Mouse (Mus musculus): ENCODE measurements around the gene 1700067K01Rik. TPM values are rescaled to one million over a fixed set of nuclear protein-coding genes. Genes with fewer than 3 reads are reported as not detected.
A peak's percentile ranks its signal among the peaks of the same experiment; 100 is the strongest.

Gene 1700067K01Rik
- 1.1 and 1.3 TPM in 2 replicates for polyA plus RNA-seq (2015; fragmentation: Nextera tagmentation; extraction: Ambion mirVana)

- Histone ChIP-seq H3K4me1 (ENCODE audit: control insufficient read depth, insufficient read depth, low read length) (peaks cover 16% of the 10 kb centered on the region), H3K4me3 (ENCODE audit: low read depth, low read length) (no peak within 1 kb of the TSS), H3K9me3 (replicated peaks; ENCODE audit: control insufficient read depth, low read length, poor library complexity, severe bottlenecking) (no peaks in the 10 kb centered on the region), H3K4me2 (ENCODE audit: low read length) (peak within 1 kb of the TSS; percentile 16; the same call in 1 of the 2 replicates), H3K36me3 (ENCODE audit: control insufficient read depth, insufficient read depth, low read length) (0 out of 2 replicates have a peak, but pooled peaks cover 3% of the 10 kb centered on the region), H3K27ac (ENCODE audit: low read length) (no peak within 1 kb of the TSS), H3K27me3 (ENCODE audit: control insufficient read depth, insufficient read depth, low read depth, low read length) (peaks cover 12% of the 10 kb centered on the region; the same call in 1 of the 2 replicates), H3K9ac (ENCODE audit: low read depth, low read length) (peak within 1 kb of the TSS; percentile 41)
- WGBS, result 20% methylated on average over 60 of the region's 61 CpGs
- ATAC-seq, result no peak
These were observed at the start of gene 1700067K01Rik for GRCm38 (mm10) chr8:84001281-84002000. 1700067K01Rik (plus strand) TSS chr8:84001502.

DNA sequence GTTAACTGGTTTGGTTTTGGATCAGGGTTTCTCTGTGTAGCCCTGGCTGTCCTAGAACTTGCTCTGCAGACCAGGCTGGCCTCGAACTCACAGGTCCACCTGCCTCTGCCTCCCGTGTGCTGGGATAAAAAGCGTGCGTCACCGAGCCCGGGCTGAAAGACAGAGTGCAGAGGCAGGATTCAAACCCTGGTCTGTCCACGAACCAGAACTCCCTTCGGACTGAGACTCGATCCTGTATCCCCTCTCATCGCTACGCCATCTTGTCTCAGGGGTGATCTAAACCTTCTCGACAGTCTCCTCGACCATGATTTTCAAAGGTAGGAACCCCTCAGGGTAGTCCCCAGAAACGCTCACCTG lies 46.6 kb upstream of the 1700067K01Rik start:
- WGBS, result under 1% methylated on average over 14 of the region's 14 CpGs
- H3K4me3 ChIP-seq (ENCODE audit: low read depth, low read length), result peak overlapping the region; percentile 46
- H3K27me3 ChIP-seq (ENCODE audit: control insufficient read depth, insufficient read depth, low read depth, low read length), result no peaks in the 10 kb centered on the region
- no peaks in the 10 kb centered on the region for H3K36me3 ChIP-seq (ENCODE audit: control insufficient read depth, insufficient read depth, low read length)
- peak overlapping the region; percentile 60 for H3K27ac ChIP-seq (ENCODE audit: low read length)
- H3K9ac ChIP-seq (ENCODE audit: low read depth, low read length), result peak overlapping the region; percentile 50
- no peak for ATAC-seq
- peaks cover 6% of the 10 kb centered on the region for H3K4me1 ChIP-seq (ENCODE audit: control insufficient read depth, insufficient read depth, low read length)
- peak overlapping the region; percentile 97 for H3K4me2 ChIP-seq (ENCODE audit: low read length)
- no peaks in the 10 kb centered on the region for H3K9me3 ChIP-seq (replicated peaks; ENCODE audit: control insufficient read depth, low read length, poor library complexity, severe bottlenecking)

DNA sequence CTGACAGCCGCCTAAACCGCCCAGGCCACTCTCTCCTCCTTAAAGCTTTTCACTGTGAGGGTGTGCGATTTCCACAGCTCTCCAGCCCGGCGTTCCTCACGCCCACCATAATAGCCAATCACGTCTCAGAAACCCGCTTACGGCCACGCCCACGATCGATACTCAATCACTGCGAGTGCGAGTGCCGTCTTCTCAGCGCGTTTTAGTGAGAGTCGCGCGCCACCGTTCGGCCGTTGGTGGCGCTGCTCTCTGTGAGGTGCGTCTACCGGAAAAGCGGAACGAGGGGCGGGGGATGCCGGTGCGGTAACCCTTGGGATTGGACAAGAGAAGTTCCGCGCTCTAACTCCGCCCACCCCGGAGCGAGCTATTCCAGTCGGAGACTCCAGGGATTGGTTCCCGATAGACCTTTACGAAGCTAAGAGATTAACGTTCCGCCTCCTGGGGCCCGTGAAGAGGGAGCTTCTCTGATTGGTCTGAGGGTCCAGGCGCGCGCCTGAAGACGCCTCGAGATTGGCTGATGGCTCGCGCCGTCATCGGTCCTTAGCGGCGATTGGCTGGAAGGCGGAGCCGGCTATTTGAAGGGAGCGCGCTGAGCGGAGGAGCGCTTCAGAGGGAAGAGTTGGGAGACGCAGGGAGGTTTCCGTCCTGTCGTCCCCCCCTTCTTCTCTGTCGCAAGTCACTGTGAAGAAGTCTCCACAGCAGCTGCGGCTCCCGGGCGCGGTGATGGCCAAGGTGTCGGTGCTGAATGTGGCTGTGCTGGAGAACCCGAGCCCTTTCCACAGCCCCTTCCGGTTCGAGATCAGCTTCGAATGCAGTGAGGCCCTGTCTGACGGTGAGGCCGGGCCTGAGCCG lies 46.0 kb upstream of the 1700067K01Rik start, which contains the start of the genes Gm10644 and Asf1b:
Gene Gm10644 (minus strand): TSS at position 100 of the 852 bp plus-strand sequence.
Gene Asf1b (plus strand): TSS at position 402 of the 852 bp plus-strand sequence.
- Histone ChIP-seq H3K36me3 (ENCODE audit: control insufficient read depth, insufficient read depth, low read length) (no peaks in the 10 kb centered on the region), H3K9me3 (replicated peaks; ENCODE audit: control insufficient read depth, low read length, poor library complexity, severe bottlenecking) (no peaks in the 10 kb centered on the region), H3K4me2 (ENCODE audit: low read length) (peak within 1 kb of the TSS; percentile 97), H3K27ac (ENCODE audit: low read length) (peak within 1 kb of the TSS; percentile 60), H3K9ac (ENCODE audit: low read depth, low read length) (peak within 1 kb of the TSS; percentile 50), H3K4me3 (ENCODE audit: low read depth, low read length) (peak within 1 kb of the TSS; percentile 46), H3K4me1 (ENCODE audit: control insufficient read depth, insufficient read depth, low read length) (peaks cover 6% of the 10 kb centered on the region), H3K27me3 (ENCODE audit: control insufficient read depth, insufficient read depth, low read depth, low read length) (no peaks in the 10 kb centered on the region)
- under 1% methylated on average over 73 of the region's 75 CpGs for WGBS
- ATAC-seq, result peak; percentile 100

DNA sequence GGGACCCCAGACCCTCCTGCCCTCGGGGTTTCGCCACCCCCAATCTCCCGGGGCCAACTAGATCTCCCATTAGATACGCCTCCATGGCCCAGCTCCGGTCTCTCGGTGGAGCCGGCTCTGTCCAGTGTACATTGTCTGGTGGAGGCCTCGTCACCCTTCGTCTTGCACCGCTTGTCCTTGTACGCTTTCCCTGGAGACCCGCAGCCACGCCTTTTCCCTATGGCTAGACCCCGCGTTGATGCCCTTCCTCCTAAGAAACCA lies 45.4 kb upstream of the 1700067K01Rik start:
- Histone ChIP-seq H3K27me3 (ENCODE audit: control insufficient read depth, insufficient read depth, low read depth, low read length) (no peaks in the 10 kb centered on the region), H3K4me2 (ENCODE audit: low read length) (peak overlapping the region; percentile 97), H3K27ac (ENCODE audit: low read length) (no peak overlapping the region), H3K36me3 (ENCODE audit: control insufficient read depth, insufficient read depth, low read length) (no peaks in the 10 kb centered on the region), H3K4me1 (ENCODE audit: control insufficient read depth, insufficient read depth, low read length) (peaks cover 6% of the 10 kb centered on the region), H3K4me3 (ENCODE audit: low read depth, low read length) (peak overlapping the region; percentile 46), H3K9me3 (replicated peaks; ENCODE audit: control insufficient read depth, low read length, poor library complexity, severe bottlenecking) (no peaks in the 10 kb centered on the region), H3K9ac (ENCODE audit: low read depth, low read length) (no peak overlapping the region)
- 1% methylated on average over 15 of the region's 15 CpGs for WGBS
- no peak for ATAC-seq

DNA sequence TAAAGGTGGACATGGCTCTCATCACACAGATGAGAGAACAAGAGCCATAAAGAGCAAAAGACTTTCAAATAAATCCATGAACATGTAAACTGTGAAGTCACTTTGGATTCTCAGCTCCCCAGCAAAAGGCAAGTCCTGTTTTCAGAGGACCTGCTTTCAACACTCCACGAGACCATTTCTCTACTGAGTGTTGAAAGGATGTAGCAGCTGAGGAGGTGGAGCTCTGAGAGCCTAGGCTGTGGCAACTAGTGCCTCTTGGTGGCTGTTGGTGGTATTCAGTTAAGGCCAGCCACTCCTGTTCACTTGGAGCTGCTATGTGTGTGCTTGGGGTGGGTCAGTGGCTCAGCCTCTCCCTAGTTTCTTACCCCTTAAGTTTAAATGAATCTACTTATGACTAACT lies 44.5 kb upstream of the 1700067K01Rik start:
- no peaks in the 10 kb centered on the region for H3K36me3 ChIP-seq (ENCODE audit: control insufficient read depth, insufficient read depth, low read length)
- no peak for ATAC-seq
- no peak overlapping the region for H3K27ac ChIP-seq (ENCODE audit: low read length)
- no peaks in the 10 kb centered on the region for H3K27me3 ChIP-seq (ENCODE audit: control insufficient read depth, insufficient read depth, low read depth, low read length)
- no peak overlapping the region for H3K4me2 ChIP-seq (ENCODE audit: low read length)
- no peak overlapping the region for H3K9ac ChIP-seq (ENCODE audit: low read depth, low read length)
- no peaks in the 10 kb centered on the region for H3K9me3 ChIP-seq (replicated peaks; ENCODE audit: control insufficient read depth, low read length, poor library complexity, severe bottlenecking)
- 21% methylated on average over 1 of the region's 1 CpGs for WGBS
- peaks cover 6% of the 10 kb centered on the region for H3K4me1 ChIP-seq (ENCODE audit: control insufficient read depth, insufficient read depth, low read length)
- no peak overlapping the region for H3K4me3 ChIP-seq (ENCODE audit: low read depth, low read length)

- Histone ChIP-seq H3K9ac (ENCODE audit: low read depth, low read length) (no peak overlapping the region), H3K4me1 (ENCODE audit: control insufficient read depth, insufficient read depth, low read length) (no peaks in the 10 kb centered on the region), H3K27me3 (ENCODE audit: control insufficient read depth, insufficient read depth, low read depth, low read length) (no peaks in the 10 kb centered on the region), H3K9me3 (replicated peaks; ENCODE audit: control insufficient read depth, low read length, poor library complexity, severe bottlenecking) (no peaks in the 10 kb centered on the region), H3K27ac (ENCODE audit: low read length) (no peak overlapping the region), H3K4me2 (ENCODE audit: low read length) (no peak overlapping the region), H3K4me3 (ENCODE audit: low read depth, low read length) (no peak overlapping the region), H3K36me3 (ENCODE audit: control insufficient read depth, insufficient read depth, low read length) (no peaks in the 10 kb centered on the region)
- 89% methylated on average over 5 of the region's 5 CpGs for WGBS
- ATAC-seq, result no peak
These were observed 37.1 kb upstream of the 1700067K01Rik start for GRCm38 (mm10) chr8:83964015-83964765.

DNA sequence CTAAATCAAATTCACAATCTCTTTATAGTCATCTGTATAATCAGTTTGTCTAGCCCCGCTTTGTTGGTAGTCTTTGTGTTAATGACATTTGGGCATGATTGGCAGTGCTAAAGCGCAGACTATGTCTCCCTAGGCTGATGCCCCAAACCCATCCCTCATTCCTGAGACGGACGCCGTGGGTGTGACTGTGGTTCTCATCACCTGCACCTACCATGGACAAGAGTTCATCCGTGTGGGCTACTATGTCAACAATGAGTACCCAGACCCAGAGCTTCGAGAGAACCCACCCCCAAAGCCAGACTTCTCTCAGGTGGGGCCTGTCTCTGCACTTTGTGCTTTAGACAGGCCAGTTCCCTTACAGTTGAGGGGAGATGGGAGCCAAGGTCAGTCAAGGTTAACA lies 33.6 kb upstream of the 1700067K01Rik start:
- Histone ChIP-seq H3K9me3 (replicated peaks; ENCODE audit: control insufficient read depth, low read length, poor library complexity, severe bottlenecking) (no peaks in the 10 kb centered on the region), H3K4me1 (ENCODE audit: control insufficient read depth, insufficient read depth, low read length) (peaks cover 7% of the 10 kb centered on the region; the same call in 1 of the 2 replicates), H3K27ac (ENCODE audit: low read length) (no peak overlapping the region), H3K27me3 (ENCODE audit: control insufficient read depth, insufficient read depth, low read depth, low read length) (no peaks in the 10 kb centered on the region), H3K36me3 (ENCODE audit: control insufficient read depth, insufficient read depth, low read length) (no peaks in the 10 kb centered on the region), H3K9ac (ENCODE audit: low read depth, low read length) (no peak overlapping the region), H3K4me3 (ENCODE audit: low read depth, low read length) (no peak overlapping the region), H3K4me2 (ENCODE audit: low read length) (no peak overlapping the region)
- WGBS, result 95% methylated on average over 7 of the region's 7 CpGs
- ATAC-seq, result no peak

- no peak for ATAC-seq
- no peaks in the 10 kb centered on the region for H3K9me3 ChIP-seq (replicated peaks; ENCODE audit: control insufficient read depth, low read length, poor library complexity, severe bottlenecking)
- no peak overlapping the region for H3K4me3 ChIP-seq (ENCODE audit: low read depth, low read length)
- 82% methylated on average over 4 of the region's 4 CpGs for WGBS
- no peak overlapping the region for H3K9ac ChIP-seq (ENCODE audit: low read depth, low read length)
- H3K4me2 ChIP-seq (ENCODE audit: low read length), result no peak overlapping the region
- no peak overlapping the region for H3K27ac ChIP-seq (ENCODE audit: low read length)
- H3K4me1 ChIP-seq (ENCODE audit: control insufficient read depth, insufficient read depth, low read length), result peaks cover 19% of the 10 kb centered on the region
- no peaks in the 10 kb centered on the region for H3K36me3 ChIP-seq (ENCODE audit: control insufficient read depth, insufficient read depth, low read length)
- H3K27me3 ChIP-seq (ENCODE audit: control insufficient read depth, insufficient read depth, low read depth, low read length), result no peaks in the 10 kb centered on the region
These were observed 30.2 kb upstream of the 1700067K01Rik start for GRCm38 (mm10) chr8:83971121-83971520.
